Mouse (Mus musculus) left cerebral cortex, adult 6 months (tissue): ENCODE results near the gene Hspa1l. TPM values are rescaled to one million over a fixed set of nuclear protein-coding genes. Genes with fewer than 3 reads are reported as not detected.

Experiments used
- long read RNA-seq, 2 experiments: library from polyadenylated mRNA; unstranded; transcript quantifications; one replicate each; pipeline ENCODE4 v2.0.0; 2019 to 2020
- polyA plus RNA-seq: library from polyadenylated mRNA; unstranded; fragments of <200 nt; fragmentation: Nextera tagmentation; gene quantifications from 2 replicates; pipeline ENCODE4 v1.2.3, GENCODE M21; 2021

Hspa1l gene
- 0.90 and 1.5 TPM in 2 replicates for polyA plus RNA-seq
- long read RNA-seq, experiment 1, partial matches to known transcripts, result 0 of 2 reads
- long read RNA-seq, experiment 1, other reads (novel, unspliced or antisense), result 2 of 2 reads
- long read RNA-seq, experiment 2, result 0 reads

GRCm38 (mm10) chr17:34972069-34972749 is at the start of gene Hspa1l, which contains the start of gene Hspa1a:
Gene Hspa1l (plus strand): TSS chr17:34972703.
Gene Hspa1a (minus strand): TSS chr17:34972156.

GRCm38 (mm10) chr17:34931061-34931734 is 41.3 kb upstream of the Hspa1l start, which contains the start of gene Neu1:
Gene Neu1 (plus strand): TSS chr17:34931253.

GRCm38 (mm10) chr17:34959130-34959778 is 13.2 kb upstream of the Hspa1l start, which contains the start of gene Hspa1b:
Gene Hspa1b (minus strand): TSS chr17:34959238.

GRCm38 (mm10) chr17:34969822-34970221 is 2.7 kb upstream of the Hspa1l start, which contains the start of gene Gm20481:
Gene Gm20481 (plus strand): TSS chr17:34969912.

GRCm38 (mm10) chr17:34981690-34982180 is 9.2 kb downstream of the Hspa1l start, which contains the start of gene Lsm2:
Gene Lsm2 (plus strand): TSS chr17:34981862.

GRCm38 (mm10) chr17:35000717-35001451 is 28.4 kb downstream of the Hspa1l start, which contains the start of gene Vars:
Gene Vars (plus strand): TSS chr17:35000987.

GRCm38 (mm10) chr17:35016376-35016775 is 43.9 kb downstream of the Hspa1l start, which contains the start of gene Vwa7:
Gene Vwa7 (plus strand): TSS chr17:35016579.

GRCm38 (mm10) chr17:35027277-35028068 is 55.0 kb downstream of the Hspa1l start, which contains the start of gene Sapcd1:
Gene Sapcd1 (minus strand): TSS chr17:35028016.

Other genes starting within 250 kb of the Hspa1l start
- gene C4b, start 228.8 kb upstream of the Hspa1l start, polyA plus RNA-seq, result 3.9 and 8.9 TPM in 2 replicates
- not detected in 2 replicates for gene Cyp21a1, start 168.1 kb upstream of the Hspa1l start, polyA plus RNA-seq
- gene Stk19, start 135.8 kb upstream of the Hspa1l start, polyA plus RNA-seq, result 60.8 and 64.9 TPM in 2 replicates
- gene Dxo, start 135.7 kb upstream of the Hspa1l start, polyA plus RNA-seq, result 25.6 and 26.2 TPM in 2 replicates
- gene Skiv2l, start 122.5 kb upstream of the Hspa1l start, polyA plus RNA-seq, result 20.2 and 21.7 TPM in 2 replicates
- 34.1 and 37.6 TPM in 2 replicates for gene Nelfe, start 122.3 kb upstream of the Hspa1l start, polyA plus RNA-seq
- gene Cfb, start 110.2 kb upstream of the Hspa1l start, polyA plus RNA-seq, result 0.39 and 0.50 TPM in 2 replicates
- gene Zbtb12, start 93.2 kb upstream of the Hspa1l start, polyA plus RNA-seq, result 0.17 and 0.25 TPM in 2 replicates
- not detected in 2 replicates for gene Gm20547, start 90.7 kb upstream of the Hspa1l start, polyA plus RNA-seq
- 2.7 and 3.3 TPM in 2 replicates for gene C2, start 74.4 kb upstream of the Hspa1l start, polyA plus RNA-seq
- gene Ehmt2, start 74.2 kb upstream of the Hspa1l start, polyA plus RNA-seq, result 20.4 and 20.9 TPM in 2 replicates
- gene Slc44a4, start 58.2 kb upstream of the Hspa1l start, polyA plus RNA-seq, result 0.48 TPM in 2 replicates
- gene Neu1, start 41.5 kb upstream of the Hspa1l start, polyA plus RNA-seq, result 30.2 and 37.0 TPM in 2 replicates
- 0.48 and 1.1 TPM in 2 replicates for gene Hspa1b, start 13.5 kb upstream of the Hspa1l start, polyA plus RNA-seq
- gene Gm20481, start 2.8 kb upstream of the Hspa1l start, polyA plus RNA-seq, result not detected in 2 replicates
- gene Hspa1a, start 547 bp upstream of the Hspa1l start, polyA plus RNA-seq, result 5.3 and 7.0 TPM in 2 replicates
- gene Lsm2, start 9.2 kb downstream of the Hspa1l start, polyA plus RNA-seq, result 33.6 and 33.9 TPM in 2 replicates
- 15.7 and 17.2 TPM in 2 replicates for gene Vars, start 28.3 kb downstream of the Hspa1l start, polyA plus RNA-seq
- 0.13 and 0.25 TPM in 2 replicates for gene Vwa7, start 43.9 kb downstream of the Hspa1l start, polyA plus RNA-seq
- 0.89 and 0.92 TPM in 2 replicates for gene Sapcd1, start 55.3 kb downstream of the Hspa1l start, polyA plus RNA-seq
- 0.37 and 0.45 TPM in 2 replicates for gene Msh5, start 74.0 kb downstream of the Hspa1l start, polyA plus RNA-seq
- gene Clic1, start 77.3 kb downstream of the Hspa1l start, polyA plus RNA-seq, result 22.7 and 26.4 TPM in 2 replicates
- gene Ddah2, start 86.3 kb downstream of the Hspa1l start, polyA plus RNA-seq, result 20.0 and 22.8 TPM in 2 replicates
- gene Ly6g6c, start 92.7 kb downstream of the Hspa1l start, polyA plus RNA-seq, result not detected in 2 replicates
- gene Mpig6b, start 93.5 kb downstream of the Hspa1l start, polyA plus RNA-seq, result not detected in 2 replicates
- gene Ly6g6e, start 104.2 kb downstream of the Hspa1l start, polyA plus RNA-seq, result 2.4 and 3.7 TPM in 2 replicates
- 1.6 and 2.3 TPM in 2 replicates for gene Ly6g6d, start 105.4 kb downstream of the Hspa1l start, polyA plus RNA-seq
- gene Ly6g6f, start 112.9 kb downstream of the Hspa1l start, polyA plus RNA-seq, result 1.6 and 2.2 TPM in 2 replicates
- gene Abhd16a, start 116.6 kb downstream of the Hspa1l start, polyA plus RNA-seq, result 102 and 121 TPM in 2 replicates
- not detected in 2 replicates for gene Ly6g5c, start 135.6 kb downstream of the Hspa1l start, polyA plus RNA-seq
- not detected in 2 replicates for gene Ly6g5b, start 142.7 kb downstream of the Hspa1l start, polyA plus RNA-seq
- gene Gpank1, start 148.8 kb downstream of the Hspa1l start, polyA plus RNA-seq, result 21.2 and 22.7 TPM in 2 replicates
- gene Csnk2b, start 149.3 kb downstream of the Hspa1l start, polyA plus RNA-seq, result 240 and 277 TPM in 2 replicates
- gene D17H6S53E, start 153.7 kb downstream of the Hspa1l start, polyA plus RNA-seq, result 32.3 and 43.2 TPM in 2 replicates
- gene Apom, start 159.3 kb downstream of the Hspa1l start, polyA plus RNA-seq, result not detected in 2 replicates
- 59.0 and 84.6 TPM in 2 replicates for gene Bag6, start 162.5 kb downstream of the Hspa1l start, polyA plus RNA-seq
- 14.9 and 37.9 TPM in 2 replicates for gene Prrc2a, start 192.2 kb downstream of the Hspa1l start, polyA plus RNA-seq
- 32.2 and 36.1 TPM in 2 replicates for gene Aif1, start 203.4 kb downstream of the Hspa1l start, polyA plus RNA-seq
- gene Lst1, start 215.7 kb downstream of the Hspa1l start, polyA plus RNA-seq, result 26.1 and 36.8 TPM in 2 replicates
- gene Ltb, start 221.7 kb downstream of the Hspa1l start, polyA plus RNA-seq, result 0.48 and 0.93 TPM in 2 replicates
- gene Tnf, start 229.3 kb downstream of the Hspa1l start, polyA plus RNA-seq, result not detected in 2 replicates
- gene Lta, start 232.6 kb downstream of the Hspa1l start, polyA plus RNA-seq, result 0.15 TPM in 1 of 2 replicates, not detected in the other
- not detected in 2 replicates for gene Gm16181, start 248.1 kb downstream of the Hspa1l start, polyA plus RNA-seq